Mouse (Mus musculus): ENCODE results near the gene Car3.

Gene Car3

DNA sequence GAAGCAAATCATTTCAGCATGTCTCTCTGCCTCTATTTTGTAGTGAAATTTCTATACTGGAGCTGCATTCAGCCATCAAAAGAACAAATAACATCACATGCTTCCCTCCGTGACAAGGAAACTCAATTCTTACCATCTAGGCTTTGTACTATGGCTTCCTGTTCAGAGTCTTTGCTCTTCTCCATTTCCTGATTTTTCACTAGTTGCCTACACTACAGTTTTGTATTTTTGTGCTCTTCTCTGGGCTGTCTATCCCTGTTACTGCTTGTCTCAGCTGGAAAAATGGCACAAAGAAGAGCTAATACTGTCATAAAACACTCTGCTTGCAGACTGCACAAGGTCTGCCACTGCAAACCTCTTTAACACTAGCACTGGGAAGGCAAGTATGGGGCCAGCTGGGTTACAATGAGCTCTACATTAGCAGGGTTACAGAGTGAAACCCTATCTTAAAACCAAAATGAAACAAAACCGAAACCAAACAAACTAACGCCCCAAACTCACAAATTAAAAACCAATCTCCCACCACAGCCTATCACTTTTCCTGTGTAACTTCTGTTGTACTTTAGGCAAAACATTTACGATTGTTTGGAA lies 48.8 kb downstream of the Car3 start:
- DNase-seq (ENCODE audit: low spot score), result no peak

DNA sequence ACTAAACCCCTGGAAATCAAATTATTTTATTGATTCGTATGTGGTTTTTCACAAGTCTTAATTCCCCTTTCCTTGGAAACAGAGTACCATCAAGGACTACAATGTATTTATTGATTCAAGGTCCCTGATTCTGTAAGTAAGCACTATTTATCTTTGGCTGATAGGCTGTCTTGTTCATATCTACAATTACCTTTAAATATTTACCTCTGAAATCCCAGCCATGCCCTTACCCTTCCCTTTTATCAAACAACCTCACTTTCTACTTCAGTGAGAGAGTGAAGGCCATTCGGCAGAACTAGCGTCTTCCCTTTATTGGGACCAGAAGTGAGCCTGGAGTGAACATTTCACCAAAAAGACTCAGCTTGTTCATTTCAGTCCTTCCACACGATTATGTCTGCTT lies 50.5 kb downstream of the Car3 start:
- DNase-seq (ENCODE audit: low spot score), result no peak

DNA sequence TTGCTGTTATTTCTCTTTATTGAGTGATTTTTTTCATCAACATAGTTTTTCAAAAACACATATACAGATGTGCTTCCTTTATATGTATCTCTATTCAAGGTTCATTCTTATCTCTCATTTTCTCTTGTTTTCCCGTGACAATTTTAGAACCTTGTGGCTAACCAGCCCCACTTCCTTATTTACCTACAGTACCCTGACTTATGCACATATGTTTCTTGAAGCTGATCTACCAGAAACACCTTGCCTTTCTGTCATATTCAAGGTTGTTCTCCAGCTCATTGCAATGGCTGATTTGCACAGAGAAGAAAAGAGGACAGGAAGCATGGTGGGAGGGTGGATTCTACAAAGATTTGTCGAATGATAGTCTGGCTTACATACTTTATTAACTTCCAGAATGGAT lies 52.0 kb downstream of the Car3 start:
- no peak for DNase-seq (ENCODE audit: low spot score)

DNA sequence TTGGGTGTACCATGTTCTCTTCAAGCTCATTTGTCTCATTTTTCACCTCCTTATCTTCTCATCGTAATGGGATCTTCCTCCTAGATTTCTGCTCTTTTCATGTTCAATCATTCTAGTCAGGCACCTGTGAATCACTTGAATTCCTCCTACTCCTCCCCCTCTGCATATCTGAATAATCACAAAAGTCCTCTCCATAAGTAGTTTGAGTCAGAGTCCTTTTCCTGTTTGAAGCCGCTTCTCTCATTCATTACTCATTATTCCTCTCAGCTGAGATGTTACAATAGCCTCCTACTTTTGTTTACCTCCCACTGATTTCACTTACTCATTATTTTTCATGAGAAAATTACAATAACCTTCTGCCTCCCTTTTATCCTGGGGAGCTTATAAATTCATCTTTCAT lies 53.9 kb downstream of the Car3 start:
- DNase-seq (ENCODE audit: low spot score), result no peak

Data from MN1 (cell line).